In the genomic region with DNA sequence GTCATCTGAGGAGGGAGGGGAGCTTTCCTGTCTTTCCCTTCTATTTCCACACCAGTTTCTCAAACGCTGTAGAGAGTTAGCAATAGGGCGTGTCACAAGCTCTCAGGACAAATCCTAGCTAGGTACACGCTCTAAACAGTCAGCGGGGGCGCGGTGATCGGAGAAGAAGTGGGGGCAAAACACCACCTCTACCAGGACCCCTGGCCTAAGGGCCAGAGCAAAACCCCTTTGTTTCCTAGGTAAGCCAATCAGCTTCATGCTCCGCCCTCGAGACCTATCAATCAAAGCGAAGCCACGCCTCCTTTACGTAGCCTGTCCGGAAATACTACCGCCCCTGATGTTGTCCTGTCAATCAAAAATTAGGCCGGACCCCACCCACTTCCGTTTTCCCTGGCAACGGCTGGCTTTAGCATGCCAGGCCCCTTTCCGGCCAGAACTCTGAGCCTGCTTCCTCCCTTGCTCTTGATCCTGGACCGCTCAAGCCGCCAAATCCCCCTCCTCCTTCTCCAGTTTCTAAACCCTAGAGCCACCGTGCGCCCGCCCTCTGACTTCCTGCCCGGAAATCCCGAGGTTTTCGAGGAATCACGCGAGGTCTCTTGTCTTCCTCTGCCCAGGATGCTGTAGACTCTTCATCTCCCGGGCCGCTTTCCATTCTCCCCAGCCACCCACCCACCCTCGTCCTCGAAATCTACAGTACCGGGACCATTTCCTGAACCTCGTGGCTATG, we compare ENCODE assay signal across 8 mouse cellular contexts. TPM values are rescaled to one million over a fixed set of nuclear protein-coding genes. Genes with fewer than 3 reads are reported as not detected.
DNase-seq lines count a peak whose midpoint lies in the region; ATAC-seq lines count a peak whose summit lies in the region.

No protein-coding gene starts in this region.

- peak; percentile 99 for DNase-seq in R1 (ENCODE audit: low read depth, low spot score)
- peak; percentile 91 to 94 for DNase-seq in cerebellum, postnatal 25 days
- DNase-seq in frontal cortex, postnatal 36 days (ENCODE audit: low spot score in 2 of 2) = peak; percentile 87 to 96
- peak; percentile 89 for DNase-seq in left cerebral cortex, adult 11 months (ENCODE audit: low spot score)
- DNase-seq in lung, postnatal 4 days = peak; percentile 96
- DNase-seq in retina, postnatal 7 days (ENCODE audit: low read depth, low spot score) = peak; percentile 96
- peak; percentile 66 for DNase-seq in urinary bladder, adult 2 months (ENCODE audit: low spot score)

- peak overlapping the region; percentile 76 for H3K9ac ChIP-seq in hindbrain, embryonic 15.5 days

- peak overlapping the region; percentile 82 for H3K4me2 ChIP-seq in hindbrain, embryonic 15.5 days

- ATAC-seq in hindbrain, embryonic 15.5 days (ENCODE audit: low FRiP score, low read depth) = peak; percentile 95

- H3K9me3 ChIP-seq in hindbrain, embryonic 15.5 days = no peaks in the 10 kb centered on the region

- H3K4me3 ChIP-seq in hindbrain, embryonic 15.5 days = peak overlapping the region; percentile 51

- H3K27me3 ChIP-seq in hindbrain, embryonic 15.5 days = 0 out of 2 replicates have a peak, but pooled peaks cover 3% of the 10 kb centered on the region

- peaks cover 17% of the 10 kb centered on the region for H3K36me3 ChIP-seq in hindbrain, embryonic 15.5 days

- H3K27ac ChIP-seq in hindbrain, embryonic 15.5 days (replicated peaks) = peak overlapping the region; percentile 94

- WGBS in hindbrain, embryonic 15.5 days = under 1% methylated on average over 34 of the region's 34 CpGs

- H3K4me1 ChIP-seq in hindbrain, embryonic 15.5 days (replicated peaks) = peaks cover 30% of the 10 kb centered on the region

RNA-seq across cellular contexts. Expression of a gene that starts 11.0 kb away (rescaled TPM):
- polyA plus RNA-seq in hindbrain, embryonic 15.5 days (2015; fragmentation: Nextera tagmentation; extraction: Ambion mirVana) = 74.7 and 90.5 TPM in 2 replicates
- polyA plus RNA-seq in urinary bladder, adult 2 months (2012; rRNA removed) = 46.3 and 51.2 TPM in 2 replicates

RNA-seq across cellular contexts. Expression of a gene that starts 12.8 kb away (rescaled TPM):
- 2.6 and 3.2 TPM in 2 replicates for polyA plus RNA-seq in hindbrain, embryonic 15.5 days (2015; fragmentation: Nextera tagmentation; extraction: Ambion mirVana)
- 0.99 and 1.1 TPM in 2 replicates for polyA plus RNA-seq in urinary bladder, adult 2 months (2012; rRNA removed)

RNA-seq across cellular contexts. Expression of a gene that starts 16.8 kb away (rescaled TPM):
- 2.3 and 2.6 TPM in 2 replicates for polyA plus RNA-seq in hindbrain, embryonic 15.5 days (2015; fragmentation: Nextera tagmentation; extraction: Ambion mirVana)
- polyA plus RNA-seq in urinary bladder, adult 2 months (2012; rRNA removed) = 24.9 and 25.1 TPM in 2 replicates

RNA-seq across cellular contexts. Expression of a gene that starts 44.1 kb away (rescaled TPM):
- polyA plus RNA-seq in hindbrain, embryonic 15.5 days (2015; fragmentation: Nextera tagmentation; extraction: Ambion mirVana) = 25.4 and 28.7 TPM in 2 replicates
- polyA plus RNA-seq in urinary bladder, adult 2 months (2012; rRNA removed) = 54.3 and 71.9 TPM in 2 replicates

RNA-seq across cellular contexts. Expression of a gene that starts 52.0 kb away (rescaled TPM):
- polyA plus RNA-seq in hindbrain, embryonic 15.5 days (2015; fragmentation: Nextera tagmentation; extraction: Ambion mirVana) = 88.6 and 94.7 TPM in 2 replicates
- 54.6 and 64.0 TPM in 2 replicates for polyA plus RNA-seq in urinary bladder, adult 2 months (2012; rRNA removed)

Comparison
In these comparisons a context has a peak if more than half of its experiments do, and no peak if none do; other contexts are left out.
1. Peak in every context shown above with its lines: DNase-seq, ATAC-seq, H3K4me3 ChIP-seq and H3K27ac ChIP-seq.